8 mouse cellular contexts compared by ENCODE assay signal in the genomic region with DNA sequence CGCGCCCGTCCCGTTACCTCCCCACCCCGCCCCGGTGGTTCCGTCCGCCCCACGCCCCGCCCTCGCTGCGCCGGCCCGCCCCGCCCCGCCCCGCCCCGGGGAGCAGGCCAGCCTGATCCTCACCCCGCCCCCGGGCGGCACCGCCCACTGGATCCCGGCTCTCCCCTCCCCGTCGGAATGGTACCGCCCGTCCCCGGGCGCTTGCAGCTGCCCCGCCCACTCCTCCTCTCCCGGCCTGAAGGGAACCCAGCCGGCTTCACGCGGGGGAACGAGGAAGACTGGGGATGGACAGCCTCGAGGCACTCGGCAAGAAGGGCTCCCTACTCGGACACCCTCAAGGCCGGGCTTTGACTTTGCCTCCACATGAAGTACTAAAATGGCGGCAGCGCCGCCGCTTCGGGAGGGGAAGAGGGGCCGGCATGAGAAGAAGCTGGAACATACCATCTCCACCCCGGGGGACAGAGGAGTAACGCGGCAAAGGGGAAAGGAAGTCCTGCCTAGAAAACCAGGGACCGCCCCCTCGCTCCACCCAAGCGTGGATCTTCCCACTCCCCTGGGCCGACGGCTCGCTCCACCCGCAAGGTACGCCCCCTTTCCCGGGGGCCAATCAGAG. TPM values are rescaled to one million over a fixed set of nuclear protein-coding genes. Genes with fewer than 3 reads are reported as not detected.
DNase-seq lines count a peak whose midpoint lies in the region; ATAC-seq lines count a peak whose summit lies in the region.

No protein-coding gene starts in this region.

- ATAC-seq in megakaryocyte progenitor cell, adult 5-6 weeks (replicated peaks; ENCODE audit: poor library complexity): peak; percentile 94

- DNase-seq in adipocyte (ENCODE audit: low spot score): peak; percentile 100
- peak; percentile 98 for DNase-seq in embryo, embryonic 10 days (ENCODE audit: low spot score)
- peak; percentile 97 for DNase-seq in gastrocnemius, postnatal 10 days
- peak; percentile 99 for DNase-seq in induced T-regulatory cell, adult 2 months (ENCODE audit: low read depth)
- peak; percentile 95 to 99 for DNase-seq in left cerebral cortex, adult 9 months (ENCODE audit: low spot score in 2 of 2)
- peak; percentile 98 for DNase-seq in right cerebral cortex, postnatal 14 days
- peak; percentile 98 to 99 for DNase-seq in urinary bladder, postnatal 36 days (ENCODE audit: low spot score in 2 of 2)

RNA-seq across cellular contexts. Expression of gene Pip4k2b, which starts 0.3 kb away (rescaled TPM):
- 10 to 100 TPM; 46.8 to 49.7 TPM for total RNA-seq in gastrocnemius, postnatal 10 days (2021)
- total RNA-seq in megakaryocyte progenitor cell, adult 5-6 weeks (2015): 16.9 and 17.6 TPM in 2 replicates
- total RNA-seq in megakaryocyte progenitor cell, adult 5-6 weeks (2017): 17.2 and 28.6 TPM in 2 replicates

RNA-seq across cellular contexts. Expression of gene Cwc25, which starts 21.5 kb away (rescaled TPM):
- 1 to 10 TPM; 8.4 to 9.7 TPM for total RNA-seq in gastrocnemius, postnatal 10 days (2021)
- 8.8 and 9.3 TPM in 2 replicates for total RNA-seq in megakaryocyte progenitor cell, adult 5-6 weeks (2015)
- 16.7 and 19.2 TPM in 2 replicates for total RNA-seq in megakaryocyte progenitor cell, adult 5-6 weeks (2017)

RNA-seq across cellular contexts. Expression of gene 1700001P01Rik, which starts 30.9 kb away (rescaled TPM):
- not detected for total RNA-seq in gastrocnemius, postnatal 10 days (2021)
- 0.64 TPM in 1 of 2 replicates, not detected in the other for total RNA-seq in megakaryocyte progenitor cell, adult 5-6 weeks (2015)
- total RNA-seq in megakaryocyte progenitor cell, adult 5-6 weeks (2017): 0.30 TPM in 1 of 2 replicates, not detected in the other

RNA-seq across cellular contexts. Expression of gene Rpl23, which starts 37.4 kb away (rescaled TPM):
- 100 to 1,000 TPM; 793 to 832 TPM for total RNA-seq in gastrocnemius, postnatal 10 days (2021)
- total RNA-seq in megakaryocyte progenitor cell, adult 5-6 weeks (2015): 1,765 and 1,897 TPM in 2 replicates
- total RNA-seq in megakaryocyte progenitor cell, adult 5-6 weeks (2017): 1,416 and 1,747 TPM in 2 replicates

RNA-seq across cellular contexts. Expression of gene Psmb3, which starts 41.6 kb away (rescaled TPM):
- total RNA-seq in gastrocnemius, postnatal 10 days (2021): 100 to 1,000 TPM; 174 to 190 TPM
- 114 and 126 TPM in 2 replicates for total RNA-seq in megakaryocyte progenitor cell, adult 5-6 weeks (2015)
- 158 and 185 TPM in 2 replicates for total RNA-seq in megakaryocyte progenitor cell, adult 5-6 weeks (2017)

Comparison
In these comparisons a context has a peak if more than half of its experiments do, and no peak if none do; other contexts are left out.
1. Peak in every context shown above with its lines: DNase-seq and ATAC-seq.